Mouse (Mus musculus): Measurements from ENCODE around the gene Wnt2b. TPM values are rescaled to one million over a fixed set of nuclear protein-coding genes. Genes with fewer than 3 reads are reported as not detected.
A peak's percentile ranks its signal among the peaks of the same experiment; 100 is the strongest.

Gene Wnt2b
- 0.40 and 0.58 TPM in 2 replicates for polyA plus RNA-seq (2012; rRNA removed)

GRCm38 (mm10) chr3:104961066-104962059 lies at the start of gene Wnt2b:
Gene Wnt2b (minus strand): TSS chr3:104961921.
- no peak for DNase-seq (ENCODE audit: extremely low spot score in 1 of 2, low spot score in 1 of 2)

- DNase-seq (ENCODE audit: extremely low spot score in 1 of 2, low spot score in 1 of 2): no peak
Observed at GRCm38 (mm10) chr3:105010681-105011339, 49.1 kb upstream of the Wnt2b start.

GRCm38 (mm10) chr3:105008070-105008469 lies 46.3 kb upstream of the Wnt2b start:
- DNase-seq (ENCODE audit: extremely low spot score in 1 of 2, low spot score in 1 of 2): no peak

- no peak for DNase-seq (ENCODE audit: extremely low spot score in 1 of 2, low spot score in 1 of 2)
Observed at GRCm38 (mm10) chr3:105006101-105006500, 44.4 kb upstream of the Wnt2b start.

- no peak for DNase-seq (ENCODE audit: extremely low spot score in 1 of 2, low spot score in 1 of 2)
Observed at GRCm38 (mm10) chr3:105005561-105006065, 43.9 kb upstream of the Wnt2b start.

GRCm38 (mm10) chr3:105005011-105005410 lies 43.3 kb upstream of the Wnt2b start:
- no peak for DNase-seq (ENCODE audit: extremely low spot score in 1 of 2, low spot score in 1 of 2)

GRCm38 (mm10) chr3:105003960-105004463 lies 42.3 kb upstream of the Wnt2b start:
- peak in 1 of 2 experiments; percentile 77 for DNase-seq (ENCODE audit: extremely low spot score in 1 of 2, low spot score in 1 of 2)

- no peak for DNase-seq (ENCODE audit: extremely low spot score in 1 of 2, low spot score in 1 of 2)
Observed at GRCm38 (mm10) chr3:105001374-105001773, 39.7 kb upstream of the Wnt2b start.

GRCm38 (mm10) chr3:105000561-105000960 lies 38.8 kb upstream of the Wnt2b start:
- no peak for DNase-seq (ENCODE audit: extremely low spot score in 1 of 2, low spot score in 1 of 2)

GRCm38 (mm10) chr3:104997563-104997962 lies 35.8 kb upstream of the Wnt2b start:
- DNase-seq (ENCODE audit: extremely low spot score in 1 of 2, low spot score in 1 of 2): no peak

GRCm38 (mm10) chr3:104995707-104996106 lies 34.0 kb upstream of the Wnt2b start:
- no peak for DNase-seq (ENCODE audit: extremely low spot score in 1 of 2, low spot score in 1 of 2)

GRCm38 (mm10) chr3:104994415-104994841 lies 32.7 kb upstream of the Wnt2b start:
- no peak for DNase-seq (ENCODE audit: extremely low spot score in 1 of 2, low spot score in 1 of 2)

GRCm38 (mm10) chr3:104993800-104994199 lies 32.1 kb upstream of the Wnt2b start:
- peak; percentile 48 to 79 for DNase-seq (ENCODE audit: extremely low spot score in 1 of 2, low spot score in 1 of 2)

GRCm38 (mm10) chr3:104992709-104993388 lies 31.1 kb upstream of the Wnt2b start:
- peak; percentile 67 to 97 for DNase-seq (ENCODE audit: extremely low spot score in 1 of 2, low spot score in 1 of 2)

GRCm38 (mm10) chr3:104991703-104992102 lies 30.0 kb upstream of the Wnt2b start:
- no peak for DNase-seq (ENCODE audit: extremely low spot score in 1 of 2, low spot score in 1 of 2)

GRCm38 (mm10) chr3:104987884-104988283 lies 26.2 kb upstream of the Wnt2b start:
- no peak for DNase-seq (ENCODE audit: extremely low spot score in 1 of 2, low spot score in 1 of 2)

GRCm38 (mm10) chr3:104979735-104980134 lies 18.0 kb upstream of the Wnt2b start:
- DNase-seq (ENCODE audit: extremely low spot score in 1 of 2, low spot score in 1 of 2): no peak

- DNase-seq (ENCODE audit: extremely low spot score in 1 of 2, low spot score in 1 of 2): peak; percentile 40 to 93
Observed at GRCm38 (mm10) chr3:104967548-104968300, 6.0 kb upstream of the Wnt2b start.

GRCm38 (mm10) chr3:104965991-104966554 lies 4.4 kb upstream of the Wnt2b start:
- no peak for DNase-seq (ENCODE audit: extremely low spot score in 1 of 2, low spot score in 1 of 2)
